Mouse (Mus musculus) Patski (cell line): ENCODE data around the gene Rnpep. TPM values are rescaled to one million over a fixed set of nuclear protein-coding genes. Genes with fewer than 3 reads are reported as not detected.
A peak's percentile ranks its signal among the peaks of the same experiment; 100 is the strongest.

Experiments used
- ATAC-seq: fragments of 100-300 bp; one replicate; pipeline ENCODE4 v1.8.0; 2021
- CTCF ChIA-PET: fragments of 350-600 bp; sonication (Branson Sonifier 250); formaldehyde crosslinking; loops from one replicate; lab custom pipeline; 2022; ENCODE audit warnings: inconsistent platforms; lab: Charles Lee
- POLR2A ChIA-PET: fragments of 350-600 bp; sonication (Branson Sonifier 250); formaldehyde crosslinking; loops from one replicate; lab custom pipeline; 2022; ENCODE audit warnings: antibody characterized with exemption, inconsistent platforms; lab: Charles Lee
- DNase-seq: peaks from one replicate; pipeline ENCODE4 v3.0.0-alpha.2; 2011; ENCODE audit warnings: low read depth, low spot score
- H3K27me3 ChIP-seq: fragments of 371-371 bp; one replicate; pipeline ENCODE4 v1.5.1; 2021
- CTCF ChIP-seq: fragments of 100-300 bp; IDR thresholded peaks from one replicate; pipeline ENCODE4 v1.5.1; 2021
- in situ Hi-C: fragments of 300-500 bp; cut with MboI; formaldehyde crosslinking; loops from 3 replicates; pipeline ENCODE4 v1.11.1; 2018; ENCODE audit warnings: low pct_unique_long_range_greater_than_20kb, mixed read lengths
- polyA plus RNA-seq: library from polyadenylated mRNA; unstranded; gene quantifications from one replicate; pipeline ENCODE4 v1.2.3, GENCODE M21; 2021

Rnpep gene
- polyA plus RNA-seq, 1 experiment from 2014 or later, result 60.8 TPM

- CTCF ChIA-PET, result interaction anchor here (1.4 to 2.5 kb wide), 2 partner anchors 24 to 111 kb away, joined by 3 to 7 read pairs; no protein-coding TSS in a partner anchor
- H3K27me3 ChIP-seq, result no peaks in the 10 kb centered on the region
- POLR2A ChIA-PET, result interaction anchor here (1.6 kb wide), 1 partner anchor 83 kb away, joined by 5 read pairs; no protein-coding TSS in a partner anchor
- in situ Hi-C loops, result no loop called here
- DNase-seq, result no peak
- peak; percentile 38 for ATAC-seq
- no peak for TF ChIP-seq CTCF
Measured at GRCm38 (mm10) chr1:135283287-135283825, 528 bp downstream of the Rnpep start.

GRCm38 (mm10) chr1:135282536-135283286, 1.2 kb downstream of the Rnpep start:
- DNase-seq (no peak), ATAC-seq (no peak)
- CTCF ChIA-PET, result interaction anchor here (0.7 to 2.5 kb wide), 3 partner anchors 14 to 110 kb away, joined by 3 to 7 read pairs (median 3); no protein-coding TSS in a partner anchor
- TF ChIP-seq CTCF, result no peak
- POLR2A ChIA-PET, result interaction anchor here (1.6 kb wide), 1 partner anchor 84 kb away, joined by 5 read pairs; no protein-coding TSS in a partner anchor
- no peaks in the 10 kb centered on the region for H3K27me3 ChIP-seq
- in situ Hi-C loops, result no loop called here

GRCm38 (mm10) chr1:135281841-135282240, 2.0 kb downstream of the Rnpep start:
- POLR2A ChIA-PET, result interaction anchor here (0.6 kb wide), 1 partner anchor 66 kb away, joined by 4 read pairs; no protein-coding TSS in a partner anchor
- no peak for ATAC-seq
- no peaks in the 10 kb centered on the region for H3K27me3 ChIP-seq
- no peak for DNase-seq
- no peak for TF ChIP-seq CTCF
- in situ Hi-C loops, result no loop called here
- CTCF ChIA-PET, result interaction anchor here (1.4 to 2.5 kb wide), 2 partner anchors 22 to 110 kb away, joined by 3 to 7 read pairs; no protein-coding TSS in a partner anchor

DNA sequence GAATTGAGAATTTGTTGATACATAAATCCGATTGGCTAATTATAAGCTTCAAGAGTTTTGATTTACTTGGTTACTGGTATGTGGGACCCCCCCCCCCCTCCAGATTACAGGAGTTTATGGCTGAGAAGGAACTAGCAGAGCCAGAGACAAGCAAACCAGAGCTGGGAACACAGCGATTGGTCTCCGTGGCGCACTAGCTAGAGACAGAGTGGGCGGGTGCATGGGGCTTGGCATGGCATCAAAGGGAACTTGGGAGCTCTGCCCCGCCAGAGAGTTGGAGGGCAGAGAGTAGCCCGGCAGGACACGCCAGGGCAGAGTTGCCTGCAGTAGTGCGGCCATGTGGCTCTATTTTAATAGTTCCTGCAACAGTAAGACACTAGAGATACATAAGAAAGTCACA, 3.2 kb downstream of the Rnpep start:
- no peak for ATAC-seq
- POLR2A ChIA-PET, result no interaction called here

DNA sequence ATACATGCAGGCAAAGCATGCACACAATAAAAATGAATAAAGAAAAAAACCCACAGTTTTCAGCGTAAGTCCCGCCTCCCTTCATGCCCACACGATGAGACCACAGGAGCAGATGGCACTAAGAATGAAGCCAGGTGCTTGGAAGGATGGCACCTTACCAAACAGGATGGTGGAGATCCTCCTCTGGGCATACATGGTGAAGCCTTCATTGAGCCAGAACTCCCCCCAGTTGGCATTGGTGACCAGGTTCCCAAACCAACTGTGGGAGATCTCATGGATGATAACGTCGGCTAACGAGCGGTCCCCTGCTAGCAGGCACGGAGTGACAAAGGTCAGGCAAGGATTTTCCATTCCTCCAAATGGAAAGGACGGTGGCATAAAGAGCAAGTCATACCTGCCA, 12.5 kb downstream of the Rnpep start:
- POLR2A ChIA-PET, result no interaction called here
- no peak for TF ChIP-seq CTCF
- in situ Hi-C loops, result no loop called here

More for the DNA sequence above, 3.2 kb downstream of the Rnpep start:
- no peaks in the 10 kb centered on the region for H3K27me3 ChIP-seq
- CTCF ChIA-PET, result interaction anchor here (0.6 to 1.5 kb wide), 2 partner anchors 9 to 17 kb away, joined by 3 read pairs; no protein-coding TSS in a partner anchor
- no peak for DNase-seq
- no peak for TF ChIP-seq CTCF
- in situ Hi-C loops, result no loop called here

GRCm38 (mm10) chr1:135267663-135268446, 16.0 kb downstream of the Rnpep start:
- DNase-seq, result no peak
- ChIA-PET CTCF (interaction anchor here (1.1 to 1.6 kb wide), 5 partner anchors 9 to 101 kb away, joined by 3 to 5 read pairs (median 4); partner anchors contain the start of gene Elf3), POLR2A (interaction anchor here (1.0 kb wide), 1 partner anchor 98 kb away, joined by 3 read pairs; no protein-coding TSS in a partner anchor)
- no peaks in the 10 kb centered on the region for H3K27me3 ChIP-seq
- TF ChIP-seq CTCF, result no peak
- in situ Hi-C loops, result no loop called here
- ATAC-seq, result no peak

More for the DNA sequence above, 12.5 kb downstream of the Rnpep start:
- CTCF ChIA-PET, result interaction anchor here (1.3 kb wide), 1 partner anchor 9 kb away, joined by 3 read pairs; no protein-coding TSS in a partner anchor
- ATAC-seq, result no peak
- no peak for DNase-seq
- H3K27me3 ChIP-seq, result no peaks in the 10 kb centered on the region

DNA sequence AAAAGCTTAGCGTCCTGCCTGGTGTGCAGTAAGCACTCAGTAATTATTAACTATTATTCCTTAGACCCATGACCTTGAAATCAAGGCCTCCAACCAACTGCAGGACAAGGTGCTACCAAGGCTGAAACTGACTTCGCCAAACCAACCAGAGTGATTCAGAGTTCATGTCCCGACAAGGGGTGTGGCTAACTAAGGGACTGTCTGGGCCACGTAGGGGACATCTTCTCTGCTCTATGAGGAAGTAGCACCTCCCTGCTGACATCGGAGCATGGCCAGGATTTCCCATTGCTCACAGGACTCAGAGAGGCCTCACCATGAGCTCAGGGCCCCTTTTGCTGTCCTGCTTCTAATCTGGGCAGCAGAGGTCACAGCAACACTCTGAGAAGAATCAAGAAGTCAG, 18.1 kb downstream of the Rnpep start:
- DNase-seq (no peak), ATAC-seq (no peak)
- no peaks in the 10 kb centered on the region for H3K27me3 ChIP-seq
- ChIA-PET POLR2A (interaction anchor here (0.5 kb wide), 1 partner anchor 117 kb away, joined by 3 read pairs; no protein-coding TSS in a partner anchor), CTCF (no interaction called here)
- in situ Hi-C loops, result no loop called here
- TF ChIP-seq CTCF, result no peak

- CTCF ChIA-PET, result interaction anchor here (1.0 to 1.1 kb wide), 2 partner anchors 8 to 17 kb away, joined by 3 read pairs; no protein-coding TSS in a partner anchor
- H3K27me3 ChIP-seq, result no peaks in the 10 kb centered on the region
- ATAC-seq, result no peak
- POLR2A ChIA-PET, result no interaction called here
- DNase-seq, result no peak
- no peak for TF ChIP-seq CTCF
- in situ Hi-C loops, result no loop called here
Measured at GRCm38 (mm10) chr1:135263316-135263715, 20.6 kb downstream of the Rnpep start.

DNA sequence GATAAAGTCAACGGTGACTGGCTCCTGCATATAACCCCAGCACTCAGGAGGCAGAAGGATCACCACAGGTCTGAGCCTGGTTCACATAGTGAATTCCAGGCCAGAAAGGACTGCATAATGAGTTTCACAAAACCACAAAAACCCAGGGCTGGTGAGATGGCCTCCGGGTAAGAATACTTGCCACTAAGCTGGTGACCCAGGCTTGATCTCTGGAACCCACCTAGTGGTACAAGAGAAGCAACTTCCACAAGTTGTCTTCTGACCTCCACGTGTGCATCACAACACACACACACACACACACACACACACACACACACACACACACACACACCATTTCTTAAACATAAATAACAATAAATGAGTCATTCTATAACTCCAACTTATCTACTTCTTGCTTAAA, 21.6 kb downstream of the Rnpep start:
- ChIA-PET POLR2A (interaction anchor here (0.7 kb wide), 1 partner anchor 105 kb away, joined by 4 read pairs; no protein-coding TSS in a partner anchor), CTCF (interaction anchor here (0.7 to 7.5 kb wide), 4 partner anchors 9 to 105 kb away, joined by 3 to 78 read pairs (median 3); no protein-coding TSS in a partner anchor)
- no peaks in the 10 kb centered on the region for H3K27me3 ChIP-seq
- no peak for TF ChIP-seq CTCF
- ATAC-seq (no peak), DNase-seq (no peak)
- in situ Hi-C loops, result no loop called here

- no peaks in the 10 kb centered on the region for H3K27me3 ChIP-seq
- ATAC-seq (no peak), DNase-seq (no peak)
- in situ Hi-C loops, result no loop called here
- ChIA-PET CTCF (interaction anchor here (1.3 to 7.5 kb wide), 2 partner anchors 89 to 106 kb away, joined by 3 to 78 read pairs; no protein-coding TSS in a partner anchor), POLR2A (no interaction called here)
- TF ChIP-seq CTCF, result no peak
Measured at GRCm38 (mm10) chr1:135260931-135261330, 23.0 kb downstream of the Rnpep start.
